Mouse (Mus musculus): Measurements from ENCODE around the gene Eloa.

The Eloa gene

DNA sequence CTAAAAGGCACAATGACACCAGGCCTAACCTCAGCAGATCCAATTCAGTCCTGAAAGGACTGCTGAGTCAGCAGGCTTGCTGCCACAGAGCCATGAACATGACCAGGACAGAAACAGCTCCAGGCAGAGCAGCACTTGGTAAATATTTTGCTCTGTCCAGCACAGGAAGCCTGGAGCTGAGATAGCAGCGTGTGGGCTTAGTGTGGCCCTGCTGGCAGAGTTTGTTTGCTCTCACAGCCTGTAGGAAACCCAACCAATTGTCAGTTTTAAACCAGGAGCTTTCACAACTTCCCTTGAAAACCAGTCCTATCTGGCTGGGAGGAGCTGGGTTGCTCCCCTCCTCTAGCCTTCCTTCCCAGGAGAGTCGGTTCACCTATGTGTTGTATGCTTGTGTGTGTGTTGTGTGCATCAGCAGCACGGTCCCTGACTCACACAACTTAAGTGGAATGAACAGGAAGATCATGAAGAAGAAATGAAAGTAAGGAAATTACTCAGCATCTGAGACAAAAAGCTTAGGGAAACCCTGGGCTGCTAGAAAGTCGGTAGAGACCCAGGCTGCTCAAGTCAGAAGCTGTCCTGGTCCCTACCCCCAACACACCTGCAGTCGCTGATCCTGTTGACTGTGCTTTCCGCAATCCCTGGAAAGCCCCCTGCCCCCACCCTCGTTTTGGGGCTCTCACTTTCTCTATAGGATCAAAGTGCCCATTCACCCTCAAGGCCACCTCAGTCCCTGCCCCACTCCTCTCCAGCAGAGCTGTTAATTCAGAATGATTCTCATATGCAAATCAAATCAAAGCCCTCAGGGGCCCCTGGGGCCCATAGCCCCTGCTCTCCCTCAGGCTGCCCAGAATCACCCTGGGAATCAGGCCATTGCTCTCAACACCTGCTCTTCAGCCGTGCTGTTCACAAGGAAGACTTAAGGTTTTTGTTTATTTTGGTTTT, 9.7 kb upstream of the Eloa start:
- no peak for DNase-seq (ENCODE audit: low spot score in 2 of 2)

GRCm38 (mm10) chr4:136028689-136029088, 7.1 kb upstream of the Eloa start:
- no peak for DNase-seq (ENCODE audit: low spot score in 2 of 2)

GRCm38 (mm10) chr4:136028132-136028564, 6.6 kb upstream of the Eloa start:
- no peak for DNase-seq (ENCODE audit: low spot score in 2 of 2)

DNA sequence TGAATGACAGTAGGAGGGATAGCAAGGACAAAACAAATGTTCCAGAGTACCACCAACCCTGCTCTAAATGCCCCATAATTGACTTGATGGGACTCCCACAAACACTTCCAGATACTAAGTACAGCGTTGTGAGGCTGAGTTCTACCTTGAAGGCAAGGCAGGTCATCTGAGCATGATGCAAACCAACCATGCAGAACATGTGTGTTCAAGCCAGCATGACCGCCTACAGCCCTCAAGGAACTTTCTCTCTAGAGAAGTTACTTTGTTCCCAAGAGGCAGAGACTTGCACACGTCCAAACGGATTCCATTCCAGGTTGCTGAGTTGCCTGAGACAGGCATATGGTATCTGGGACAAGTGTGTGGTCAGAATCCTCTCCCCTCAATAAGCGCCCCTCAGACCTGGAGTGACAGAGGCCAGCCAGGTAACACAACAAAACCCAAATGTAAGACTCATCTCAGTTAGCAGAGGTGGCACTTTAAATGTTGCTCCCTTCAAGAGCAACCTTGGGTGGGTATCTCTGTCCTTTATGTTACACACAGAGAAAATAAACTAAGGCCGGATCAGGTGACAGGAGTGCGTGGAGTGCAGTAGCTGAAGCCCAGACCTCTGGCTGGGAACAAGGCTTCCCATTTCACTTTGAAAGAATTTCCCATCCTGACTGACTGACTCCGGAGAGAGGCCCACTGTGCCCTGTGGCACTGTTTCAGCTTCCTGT, 6.0 kb upstream of the Eloa start:
- no peak for DNase-seq (ENCODE audit: low spot score in 2 of 2)

- no peak for DNase-seq (ENCODE audit: low spot score in 2 of 2)
Measured at GRCm38 (mm10) chr4:136025350-136025749, 3.8 kb upstream of the Eloa start.

GRCm38 (mm10) chr4:136022924-136023323, 1.4 kb upstream of the Eloa start:
- no peak for DNase-seq (ENCODE audit: low spot score in 2 of 2)

DNA sequence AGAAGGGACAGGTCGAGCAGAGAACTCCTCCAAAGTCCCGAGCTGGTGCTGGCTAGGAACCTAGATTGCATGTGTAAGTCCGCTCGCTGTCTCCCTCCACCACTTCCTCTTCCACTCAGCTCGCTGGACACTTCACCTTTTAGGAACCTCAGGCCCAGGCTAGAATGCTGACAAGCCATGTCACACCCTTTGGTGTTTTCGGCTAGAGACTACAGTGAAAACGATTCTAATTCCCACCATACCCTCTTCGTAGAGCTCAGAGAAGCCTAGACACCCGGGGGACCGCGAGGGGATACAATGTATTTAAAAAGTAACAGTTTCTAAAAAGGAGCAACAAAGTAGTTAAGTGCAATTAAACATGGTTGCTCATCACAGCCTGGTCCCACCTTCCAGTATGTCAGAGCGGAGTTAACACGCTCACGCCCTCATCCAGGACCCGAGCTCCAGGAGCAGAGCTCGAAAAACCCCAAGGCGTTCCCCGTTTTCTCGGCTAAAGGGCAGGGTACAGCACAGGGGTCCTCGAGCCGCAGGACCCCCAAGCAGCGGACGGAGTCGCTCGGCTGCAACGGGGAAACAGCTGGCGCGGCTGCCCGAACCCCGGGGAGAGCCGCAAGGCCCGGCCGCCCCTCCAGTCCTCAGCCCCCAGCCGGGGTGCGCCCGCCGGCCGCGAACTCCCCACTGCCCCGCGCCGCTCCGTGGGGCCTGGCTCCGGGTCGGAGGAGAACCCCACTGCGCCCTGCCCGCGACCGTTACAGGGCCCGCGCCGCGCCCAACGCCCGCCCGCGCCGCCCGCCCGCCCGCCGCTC, 617 bp downstream of the Eloa start:
- DNase-seq (ENCODE audit: low spot score in 2 of 2) = no peak

DNA sequence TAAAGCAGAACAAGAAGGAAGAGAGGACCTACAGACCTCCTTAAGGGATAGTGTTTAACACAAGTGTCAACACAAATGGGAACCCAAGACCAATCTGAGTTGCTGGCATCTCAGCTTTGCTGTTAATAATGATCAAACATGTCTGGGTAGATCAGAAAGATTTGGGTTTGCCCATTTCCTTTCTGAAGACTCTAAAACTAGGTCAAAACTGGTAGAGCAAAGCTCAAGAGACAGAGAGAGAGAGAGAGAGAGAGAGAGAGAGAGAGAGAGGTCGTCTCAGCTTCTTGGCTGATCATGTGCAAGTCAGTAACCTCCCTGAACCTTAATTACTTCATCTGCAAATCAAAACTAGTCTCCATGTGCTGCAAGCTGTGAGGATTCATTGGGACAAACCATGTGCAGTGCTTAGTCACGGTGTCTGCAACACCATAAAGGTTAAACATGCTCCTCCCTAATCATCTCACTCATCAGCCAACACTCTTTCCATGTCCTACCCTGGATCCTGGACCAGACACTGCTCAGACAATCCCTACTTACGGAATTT, 5.4 kb downstream of the Eloa start:
- DNase-seq (ENCODE audit: low spot score in 2 of 2) = no peak

DNA sequence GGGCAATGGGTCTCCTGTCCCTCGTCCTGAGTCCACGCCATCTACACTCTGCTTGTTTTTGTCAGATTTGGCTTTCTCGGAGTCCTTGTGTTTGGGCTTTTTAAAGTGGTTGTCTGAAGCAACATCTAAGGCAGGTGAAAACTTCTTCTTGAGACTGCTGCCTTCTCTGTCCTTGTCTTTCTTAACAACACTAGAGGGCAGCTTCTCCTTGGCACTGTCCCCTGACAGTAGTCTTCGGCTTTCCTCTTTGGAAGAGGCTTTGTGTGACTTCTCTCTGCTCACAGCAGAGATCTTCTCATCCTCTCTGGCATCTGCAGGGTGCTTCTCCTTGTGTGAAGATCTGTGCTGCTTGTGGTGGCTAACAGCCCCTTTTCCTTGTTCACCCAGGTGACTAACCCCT, 11.0 kb downstream of the Eloa start:
- no peak for DNase-seq (ENCODE audit: low spot score in 2 of 2)

- no peak for DNase-seq (ENCODE audit: low spot score in 2 of 2)
Measured at GRCm38 (mm10) chr4:136008782-136009447, 12.6 kb downstream of the Eloa start.

GRCm38 (mm10) chr4:136006821-136007220, 14.7 kb downstream of the Eloa start:
- DNase-seq (ENCODE audit: low spot score in 2 of 2) = no peak

GRCm38 (mm10) chr4:136004921-136005320, 16.6 kb downstream of the Eloa start:
- no peak for DNase-seq (ENCODE audit: low spot score in 2 of 2)

DNA sequence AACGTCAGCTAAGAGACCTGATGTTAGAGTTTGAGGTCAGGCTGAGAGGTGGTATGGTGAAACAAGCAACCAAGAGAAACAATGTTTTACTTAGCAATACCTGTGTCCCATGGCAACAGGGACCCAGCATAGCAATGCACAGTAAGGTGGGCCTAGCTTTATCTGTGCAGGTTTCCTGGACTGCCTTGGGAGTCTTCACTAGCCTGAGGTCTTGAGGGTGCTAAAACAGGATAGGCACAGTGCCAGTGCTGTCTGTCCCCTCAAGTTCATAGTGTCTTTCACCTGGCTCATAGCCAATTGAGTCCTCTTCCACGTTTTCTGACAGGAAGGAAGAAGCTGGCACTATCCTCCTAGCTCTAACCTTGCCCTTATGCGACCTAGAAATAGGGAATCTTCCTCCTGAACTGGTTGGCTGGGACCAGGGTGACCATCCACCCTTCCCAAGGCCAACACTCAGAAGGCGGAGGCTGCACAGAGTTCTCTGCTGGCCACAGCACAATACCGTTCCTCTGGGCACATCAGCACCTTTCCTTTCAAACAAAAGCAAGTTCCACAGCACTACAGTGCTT, 17.4 kb downstream of the Eloa start:
- DNase-seq (ENCODE audit: low spot score in 2 of 2) = no peak

- DNase-seq (ENCODE audit: low spot score in 2 of 2) = no peak
Measured at GRCm38 (mm10) chr4:135995118-135995517, 26.4 kb downstream of the Eloa start.

DNA sequence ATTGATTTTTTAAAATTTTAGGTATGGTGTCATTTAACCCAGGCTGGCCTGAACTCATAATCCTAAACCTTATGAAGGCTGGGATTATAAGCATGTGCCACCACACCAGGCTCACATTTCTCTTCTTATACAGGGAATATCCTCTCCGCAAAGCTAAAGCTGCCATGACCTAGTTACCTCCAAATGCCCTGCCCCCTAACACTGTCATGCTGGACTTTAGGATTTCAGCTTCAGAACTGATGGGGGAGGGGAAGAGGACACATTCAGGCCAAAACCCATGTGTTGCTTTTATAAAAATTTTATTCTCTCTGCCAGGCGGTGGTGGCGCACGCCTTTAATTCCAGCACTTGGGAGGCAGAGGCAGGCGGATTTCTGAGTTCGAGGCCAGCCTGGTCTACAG, 27.6 kb downstream of the Eloa start:
- no peak for DNase-seq (ENCODE audit: low spot score in 2 of 2)

- DNase-seq (ENCODE audit: low spot score in 2 of 2) = no peak
Measured at GRCm38 (mm10) chr4:135987714-135988113, 33.8 kb downstream of the Eloa start.

GRCm38 (mm10) chr4:135986943-135987710, 34.4 kb downstream of the Eloa start, which contains the start of gene Pithd1:
Pithd1 (minus strand) TSS chr4:135987264.
- DNase-seq (ENCODE audit: low spot score in 2 of 2) = peak; percentile 87 to 89

DNA sequence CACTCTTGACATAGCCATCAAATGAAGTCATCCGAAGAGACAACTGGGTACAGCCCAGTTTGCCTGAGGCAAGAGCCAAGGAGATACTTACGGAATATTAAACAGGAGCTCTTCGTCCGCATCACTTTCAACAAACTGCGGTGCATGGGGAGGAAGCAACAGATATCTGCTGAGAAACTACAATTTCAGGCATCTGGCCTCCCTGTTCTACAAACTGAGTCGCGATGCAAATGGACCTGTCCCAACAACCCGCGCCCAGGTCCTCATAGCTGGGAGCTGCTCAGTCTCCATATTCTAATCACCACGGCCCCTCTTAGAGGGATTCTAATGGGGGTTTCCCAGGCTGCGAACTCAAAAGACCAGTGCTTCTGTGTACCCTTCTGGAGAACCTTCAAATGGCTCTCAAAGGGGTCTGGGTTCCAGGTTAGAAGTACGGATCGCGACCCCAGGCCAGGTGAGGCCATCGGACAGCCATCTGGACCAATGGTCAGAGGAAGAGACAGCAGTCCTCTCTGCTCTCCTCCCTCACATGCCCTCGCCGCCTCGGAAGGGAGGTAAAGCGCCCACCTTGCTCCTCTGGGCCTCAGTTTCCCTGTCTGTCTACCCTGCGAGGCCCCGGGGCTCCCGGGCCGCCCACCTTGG, 35.1 kb downstream of the Eloa start:
- no peak for DNase-seq (ENCODE audit: low spot score in 2 of 2)

DNA sequence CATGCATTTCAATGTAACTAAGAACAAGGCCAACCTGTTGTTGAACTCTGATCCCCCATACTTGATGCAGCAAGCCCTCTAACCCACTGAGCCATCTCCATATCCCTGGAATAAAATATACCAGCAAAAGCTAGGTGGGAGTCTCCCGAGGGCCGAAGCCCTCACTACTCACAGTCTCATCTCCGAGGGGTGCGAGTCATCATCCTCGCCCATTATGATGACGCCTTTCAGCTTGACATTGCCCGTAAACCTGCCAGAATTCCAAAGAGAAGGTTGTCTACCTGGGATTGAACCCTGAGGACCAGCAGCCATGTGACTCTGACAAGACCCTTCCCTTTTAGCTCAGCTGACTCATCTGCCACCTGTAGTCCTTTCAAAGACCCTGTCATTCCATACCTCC, 35.8 kb downstream of the Eloa start:
- no peak for DNase-seq (ENCODE audit: low spot score in 2 of 2)

GRCm38 (mm10) chr4:135985193-135985592, 36.4 kb downstream of the Eloa start:
- no peak for DNase-seq (ENCODE audit: low spot score in 2 of 2)
